Mouse (Mus musculus): ENCODE measurements at regions not wholly inside any gene's neighbourhood (a gene's known extent, or its start where the extent isn't known, plus 50 kb on each side); places are given as distances from the start of the nearest gene placed in this dataset.

GRCm38 (mm10) chr6:31211616-31212015 is 186.9 kb upstream of the Mkln1 start:
- no peak overlapping the region for H3K27ac ChIP-seq (ENCODE audit: insufficient read depth, low read length)
- H3K4me3 ChIP-seq (ENCODE audit: insufficient read depth, low read length): no peak overlapping the region
- no peaks in the 10 kb centered on the region for H3K4me1 ChIP-seq (ENCODE audit: control insufficient read depth, insufficient read depth, low read length)
- no peak for TF ChIP-seq POLR2A (IDR thresholded peaks at IDR 0.05; ENCODE audit: low read depth, low read length)
- no peak for TF ChIP-seq CTCF (IDR thresholded peaks at IDR 0.05; ENCODE audit: borderline replicate concordance, insufficient read depth, low read length)

- Histone ChIP-seq H3K27ac (ENCODE audit: insufficient read depth, low read length) (no peak overlapping the region), H3K4me1 (ENCODE audit: control insufficient read depth, insufficient read depth, low read length) (no peaks in the 10 kb centered on the region), H3K4me3 (ENCODE audit: insufficient read depth, low read length) (no peak overlapping the region)
- TF ChIP-seq CTCF (IDR thresholded peaks at IDR 0.05; ENCODE audit: borderline replicate concordance, insufficient read depth, low read length): no peak
- TF ChIP-seq POLR2A (IDR thresholded peaks at IDR 0.05; ENCODE audit: low read depth, low read length): no peak
These were observed 186.5 kb upstream of the Mkln1 start for GRCm38 (mm10) chr6:31212080-31212479.

- Histone ChIP-seq H3K4me3 (ENCODE audit: insufficient read depth, low read length) (no peak overlapping the region), H3K27ac (ENCODE audit: insufficient read depth, low read length) (no peak overlapping the region), H3K4me1 (ENCODE audit: control insufficient read depth, insufficient read depth, low read length) (no peaks in the 10 kb centered on the region)
- TF ChIP-seq CTCF (IDR thresholded peaks at IDR 0.05; ENCODE audit: borderline replicate concordance, insufficient read depth, low read length): no peak
- TF ChIP-seq POLR2A (IDR thresholded peaks at IDR 0.05; ENCODE audit: low read depth, low read length): no peak
These were observed 185.8 kb upstream of the Mkln1 start for GRCm38 (mm10) chr6:31212694-31213093.

GRCm38 (mm10) chr6:31213161-31213560 is 185.4 kb upstream of the Mkln1 start:
- Histone ChIP-seq H3K4me3 (ENCODE audit: insufficient read depth, low read length) (no peak overlapping the region), H3K4me1 (ENCODE audit: control insufficient read depth, insufficient read depth, low read length) (no peaks in the 10 kb centered on the region), H3K27ac (ENCODE audit: insufficient read depth, low read length) (no peak overlapping the region)
- TF ChIP-seq CTCF (IDR thresholded peaks at IDR 0.05; ENCODE audit: borderline replicate concordance, insufficient read depth, low read length) (no peak), POLR2A (IDR thresholded peaks at IDR 0.05; ENCODE audit: low read depth, low read length) (no peak)

GRCm38 (mm10) chr6:31215661-31216060 is 182.9 kb upstream of the Mkln1 start:
- Histone ChIP-seq H3K27ac (ENCODE audit: insufficient read depth, low read length) (no peak overlapping the region), H3K4me1 (ENCODE audit: control insufficient read depth, insufficient read depth, low read length) (no peaks in the 10 kb centered on the region), H3K4me3 (ENCODE audit: insufficient read depth, low read length) (peak overlapping the region; percentile 54)
- TF ChIP-seq POLR2A (IDR thresholded peaks at IDR 0.05; ENCODE audit: low read depth, low read length): no peak
- TF ChIP-seq CTCF (IDR thresholded peaks at IDR 0.05; ENCODE audit: borderline replicate concordance, insufficient read depth, low read length): no peak

GRCm38 (mm10) chr6:31216206-31217059 is 182.1 kb upstream of the Mkln1 start:
- Histone ChIP-seq H3K4me1 (ENCODE audit: control insufficient read depth, insufficient read depth, low read length) (0 out of 2 replicates have a peak, but pooled peaks cover 2% of the 10 kb centered on the region), H3K27ac (ENCODE audit: insufficient read depth, low read length) (no peak overlapping the region), H3K4me3 (ENCODE audit: insufficient read depth, low read length) (peak overlapping the region; percentile 54)
- no peak for TF ChIP-seq CTCF (IDR thresholded peaks at IDR 0.05; ENCODE audit: borderline replicate concordance, insufficient read depth, low read length)
- peak; percentile 44; the same call in 1 of the 2 replicates for TF ChIP-seq POLR2A (IDR thresholded peaks at IDR 0.05; ENCODE audit: low read depth, low read length)

- Histone ChIP-seq H3K27ac (ENCODE audit: insufficient read depth, low read length) (no peak overlapping the region), H3K4me1 (ENCODE audit: control insufficient read depth, insufficient read depth, low read length) (0 out of 2 replicates have a peak, but pooled peaks cover 4% of the 10 kb centered on the region), H3K4me3 (ENCODE audit: insufficient read depth, low read length) (peak overlapping the region; percentile 54)
- TF ChIP-seq CTCF (IDR thresholded peaks at IDR 0.05; ENCODE audit: borderline replicate concordance, insufficient read depth, low read length) (no peak), POLR2A (IDR thresholded peaks at IDR 0.05; ENCODE audit: low read depth, low read length) (no peak)
These were observed 181.4 kb upstream of the Mkln1 start for GRCm38 (mm10) chr6:31217060-31217541.

- Histone ChIP-seq H3K27ac (ENCODE audit: insufficient read depth, low read length) (peak overlapping the region; percentile 62), H3K4me1 (ENCODE audit: control insufficient read depth, insufficient read depth, low read length) (0 out of 2 replicates have a peak, but pooled peaks cover 4% of the 10 kb centered on the region), H3K4me3 (ENCODE audit: insufficient read depth, low read length) (peak overlapping the region; percentile 84)
- TF ChIP-seq POLR2A (IDR thresholded peaks at IDR 0.05; ENCODE audit: low read depth, low read length) (no peak), CTCF (IDR thresholded peaks at IDR 0.05; ENCODE audit: borderline replicate concordance, insufficient read depth, low read length) (no peak)
These were observed 180.8 kb upstream of the Mkln1 start for GRCm38 (mm10) chr6:31217641-31218138.

GRCm38 (mm10) chr6:31218139-31218750 is 180.3 kb upstream of the Mkln1 start:
- Histone ChIP-seq H3K4me3 (ENCODE audit: insufficient read depth, low read length) (peak overlapping the region; percentile 84), H3K4me1 (ENCODE audit: control insufficient read depth, insufficient read depth, low read length) (0 out of 2 replicates have a peak, but pooled peaks cover 4% of the 10 kb centered on the region), H3K27ac (ENCODE audit: insufficient read depth, low read length) (peak overlapping the region; percentile 62)
- no peak for TF ChIP-seq CTCF (IDR thresholded peaks at IDR 0.05; ENCODE audit: borderline replicate concordance, insufficient read depth, low read length)
- TF ChIP-seq POLR2A (IDR thresholded peaks at IDR 0.05; ENCODE audit: low read depth, low read length): peak; percentile 13; the same call in 1 of the 2 replicates
